Mouse (Mus musculus) T-cell, adult 2 months (primary cell): ENCODE data around the gene Slc43a1.
"Not testable (repeated sequence)": the region's sequence is repeated elsewhere in the genome, so short reads cannot be mapped to it uniquely, and the experiment has no call there.

Experiments used
- DNase-seq: peaks from one replicate; pipeline ENCODE4 v3.0.0; 2022; ENCODE audit warnings: low spot score

Gene Slc43a1

GRCm38 (mm10) chr2:84838593-84838949 lies at the start of gene Slc43a1:
Gene Slc43a1 (plus strand): TSS chr2:84838850.
- DNase-seq, result no peak

GRCm38 (mm10) chr2:84790418-84790817 lies 48.2 kb upstream of the Slc43a1 start:
- no peak for DNase-seq

GRCm38 (mm10) chr2:84792516-84792915 lies 46.1 kb upstream of the Slc43a1 start:
- no peak for DNase-seq

DNA sequence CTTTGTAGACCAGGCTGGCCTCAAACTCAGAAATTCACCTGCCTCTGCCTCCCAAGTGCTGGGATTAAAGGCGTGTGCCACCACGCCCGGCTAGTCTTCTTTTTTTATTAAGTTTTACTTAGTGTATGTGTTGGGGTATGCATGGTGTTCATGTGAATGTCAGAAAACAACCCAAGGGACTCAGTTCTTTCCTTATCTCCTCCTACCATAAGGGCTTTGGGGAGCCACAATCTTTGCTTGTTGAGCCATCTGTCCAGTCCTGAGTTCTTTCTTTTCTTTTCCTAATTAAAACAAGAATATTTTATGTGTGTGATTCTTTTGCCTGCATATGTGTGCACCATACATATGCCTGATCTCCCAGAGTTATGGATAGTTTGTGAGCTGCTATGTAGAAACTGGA lies 45.5 kb upstream of the Slc43a1 start:
- no peak for DNase-seq

- no peak for DNase-seq
Measured at GRCm38 (mm10) chr2:84793871-84794270, 44.8 kb upstream of the Slc43a1 start.

- peak; percentile 55 for DNase-seq
Measured at GRCm38 (mm10) chr2:84797833-84798492, 40.7 kb upstream of the Slc43a1 start.

GRCm38 (mm10) chr2:84798493-84798921 lies 40.1 kb upstream of the Slc43a1 start, which contains the start of gene Ube2l6:
Gene Ube2l6 (plus strand): TSS chr2:84798828.
- peak; percentile 28 for DNase-seq

GRCm38 (mm10) chr2:84799041-84799561 lies 39.5 kb upstream of the Slc43a1 start:
- peak; percentile 41 for DNase-seq

- no peak for DNase-seq
Measured at GRCm38 (mm10) chr2:84800304-84800703, 38.3 kb upstream of the Slc43a1 start.

DNA sequence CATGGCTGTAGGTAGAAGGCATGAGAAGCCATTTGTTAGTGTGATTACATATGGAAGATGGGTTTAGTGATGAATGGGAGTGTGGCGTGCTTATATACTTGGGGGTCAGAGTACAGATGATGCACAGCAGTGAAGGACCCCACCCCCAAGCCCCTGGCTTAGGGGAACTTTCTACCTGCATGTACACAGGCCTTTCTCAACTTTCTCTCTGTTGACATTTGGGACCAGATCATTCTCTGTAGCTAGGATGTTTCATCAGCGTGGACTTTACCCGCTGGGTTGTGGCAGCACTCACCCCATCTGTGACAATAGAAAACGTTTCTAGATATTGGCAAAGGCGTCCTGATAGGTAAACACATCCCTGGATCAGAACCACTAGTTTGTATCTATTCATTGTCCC lies 37.4 kb upstream of the Slc43a1 start:
- DNase-seq, result not testable (repeated sequence)

- no peak for DNase-seq
Measured at GRCm38 (mm10) chr2:84803963-84804362, 34.7 kb upstream of the Slc43a1 start.

DNA sequence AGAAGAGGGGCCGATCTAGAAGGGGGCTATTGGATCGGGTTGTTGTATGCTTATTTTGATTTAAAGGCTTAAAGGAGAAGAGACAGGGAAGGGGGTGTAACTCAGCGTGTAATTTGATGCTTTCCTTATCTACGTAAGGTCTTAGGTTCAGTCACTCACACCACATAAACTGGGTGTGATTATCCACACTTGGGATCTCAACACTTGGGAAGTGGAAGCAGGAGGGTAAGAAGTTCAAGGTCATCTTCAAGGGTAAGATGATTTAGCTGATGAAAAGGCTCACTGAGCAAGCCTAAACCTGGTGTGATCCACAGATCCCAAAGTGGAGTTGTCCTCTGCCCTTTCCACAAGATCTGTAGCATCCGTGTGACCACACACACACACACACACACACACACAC lies 32.1 kb upstream of the Slc43a1 start:
- no peak for DNase-seq

- DNase-seq, result no peak
Measured at GRCm38 (mm10) chr2:84809330-84809729, 29.3 kb upstream of the Slc43a1 start.

DNA sequence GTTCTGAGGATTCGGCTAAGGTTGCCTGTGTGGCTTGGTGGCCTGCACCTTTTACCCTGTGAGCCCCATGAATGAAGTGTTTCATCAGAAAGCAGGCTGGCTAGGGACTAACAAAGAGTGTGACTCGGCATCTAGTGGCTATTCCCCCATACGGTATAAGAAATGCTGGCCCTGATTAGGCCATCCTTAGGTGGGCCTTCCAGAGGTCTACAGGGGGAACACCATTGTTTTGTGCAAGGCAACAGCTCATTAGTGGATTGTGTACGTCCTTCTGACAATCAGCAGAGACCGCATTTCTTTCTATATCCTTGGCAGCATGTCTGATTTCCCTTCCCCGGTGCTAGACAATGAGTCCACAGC lies 28.1 kb upstream of the Slc43a1 start:
- DNase-seq, result no peak

- peak; percentile 80 for DNase-seq
Measured at GRCm38 (mm10) chr2:84810886-84811577, 27.6 kb upstream of the Slc43a1 start.

DNA sequence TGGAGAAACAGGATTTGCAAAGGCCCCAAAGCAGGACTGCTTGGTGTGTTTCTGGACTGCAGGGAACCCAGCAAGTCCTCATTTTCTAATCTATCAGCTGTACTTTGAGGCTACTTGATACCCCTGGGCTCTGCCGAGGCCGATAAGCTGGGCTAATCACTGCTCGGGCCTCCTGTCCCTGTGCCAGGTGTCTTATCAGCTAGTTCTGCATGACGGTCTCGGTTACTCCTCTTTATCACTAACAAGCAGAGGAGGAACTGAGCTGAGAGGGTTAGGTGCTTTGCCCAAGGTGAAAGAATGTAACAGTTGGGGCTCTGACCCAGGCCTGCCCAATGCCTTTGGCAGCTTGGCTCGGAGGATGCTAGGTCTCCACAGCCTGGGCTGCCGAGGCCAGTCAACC lies 26.8 kb upstream of the Slc43a1 start:
- DNase-seq, result no peak

GRCm38 (mm10) chr2:84812676-84813075 lies 26.0 kb upstream of the Slc43a1 start:
- no peak for DNase-seq

DNA sequence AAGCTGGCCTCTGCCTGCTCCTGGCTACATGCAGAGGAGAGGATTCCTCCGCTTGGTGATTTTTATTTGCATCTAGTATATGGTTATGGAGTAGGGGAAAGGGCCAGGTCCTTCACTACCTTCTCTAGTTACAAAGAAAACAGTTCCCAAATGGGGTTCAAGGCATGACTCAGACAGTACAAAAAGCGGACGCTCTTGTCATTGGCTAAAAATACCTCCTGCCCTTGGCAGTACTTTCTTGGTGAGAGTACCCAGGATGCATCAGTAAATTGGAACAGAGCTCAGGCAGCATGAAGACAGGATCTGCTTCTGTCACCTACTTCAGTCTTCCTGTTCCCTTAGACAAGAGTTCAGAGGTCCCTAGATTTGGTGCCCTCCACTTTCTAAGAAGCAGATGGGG lies 18.8 kb upstream of the Slc43a1 start:
- DNase-seq, result no peak

DNA sequence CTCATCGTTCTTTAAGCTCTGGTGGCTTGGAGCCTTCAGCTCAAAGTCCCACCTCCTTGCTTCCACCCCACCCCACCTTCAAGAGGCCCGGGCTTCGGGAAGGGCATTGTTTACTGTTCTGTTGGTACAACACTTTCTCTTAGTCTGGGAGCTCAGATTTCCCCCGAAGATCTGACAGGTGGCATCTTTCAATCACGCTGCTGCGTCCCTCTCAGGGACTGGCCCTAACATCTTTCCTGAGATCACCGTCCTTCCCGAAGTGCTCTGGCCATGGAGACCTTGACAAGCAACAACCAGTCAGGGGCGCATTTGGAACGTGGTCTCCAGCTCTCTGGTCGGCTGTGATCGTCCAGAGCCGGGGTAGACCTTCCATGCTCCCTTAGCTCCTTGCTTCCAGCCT lies 16.1 kb upstream of the Slc43a1 start, which contains the start of gene Smtnl1:
TSS of gene Smtnl1 (minus strand) at position 101 of the 400 bp plus-strand sequence.
- no peak for DNase-seq

DNA sequence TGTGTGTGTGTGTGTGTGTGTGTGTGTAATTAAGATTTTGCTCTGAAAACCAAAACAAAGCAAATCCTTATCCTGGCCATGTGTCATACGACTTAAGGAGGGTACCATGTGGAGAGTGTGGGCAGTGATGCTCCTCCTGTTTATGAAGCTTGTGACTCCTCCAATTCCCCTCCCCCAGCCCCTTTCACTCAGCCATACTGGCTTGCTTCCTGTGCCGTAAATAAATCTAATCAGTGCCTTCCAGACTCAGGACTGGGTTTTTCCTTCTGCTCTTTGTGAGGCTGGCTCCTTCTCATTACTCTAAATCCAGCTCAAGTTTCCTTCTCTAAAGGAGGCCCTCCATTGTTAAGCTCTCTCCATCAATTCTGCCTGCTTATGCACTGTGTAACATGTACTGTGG lies 15.4 kb upstream of the Slc43a1 start:
- DNase-seq, result no peak

DNA sequence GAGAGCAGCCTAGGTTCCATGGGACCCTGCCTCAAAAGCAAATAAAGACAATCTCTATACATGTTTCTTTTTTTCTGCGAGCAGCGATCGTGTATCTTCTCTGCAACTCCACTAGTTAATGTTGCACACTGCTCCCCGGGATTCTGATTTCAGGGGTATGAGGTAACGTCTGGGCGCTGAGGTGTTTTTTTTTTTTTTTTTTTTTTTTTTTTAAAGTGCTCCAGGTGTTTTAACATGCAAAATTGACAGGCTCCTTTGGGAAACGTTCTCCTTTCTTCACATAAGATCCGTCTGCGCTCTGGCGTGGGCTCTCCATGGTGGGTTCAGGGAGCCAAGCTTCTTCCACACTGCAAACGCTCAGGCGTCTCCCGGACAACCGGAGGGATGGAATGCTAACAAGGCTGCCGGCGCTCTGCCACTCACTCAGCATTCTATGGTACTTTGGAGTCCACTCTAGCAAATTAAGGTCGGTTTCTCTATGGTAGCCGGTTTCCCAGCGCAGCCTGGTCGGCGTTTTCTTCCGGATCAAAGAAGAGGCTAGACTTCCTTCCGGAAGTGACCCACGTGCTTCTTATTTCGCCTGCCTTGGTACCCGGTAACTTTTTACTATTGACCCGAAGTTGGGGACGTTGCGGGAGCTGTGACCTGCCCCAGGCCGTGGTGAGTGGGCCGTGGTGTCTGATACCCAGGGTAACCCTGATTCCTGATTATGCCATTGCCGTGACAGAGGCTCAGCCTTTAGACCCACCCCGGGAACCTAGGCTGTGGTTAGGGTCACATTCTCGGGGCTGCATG lies 12.0 kb upstream of the Slc43a1 start, which contains the start of gene Timm10:
TSS of gene Timm10 (plus strand) at position 510 of the 795 bp plus-strand sequence.
- peak; percentile 77 for DNase-seq

GRCm38 (mm10) chr2:84827283-84827920 lies 11.2 kb upstream of the Slc43a1 start:
- DNase-seq, result no peak
